Mouse (Mus musculus) hematopoietic stem cell, adult 5-6 weeks (primary cell): ENCODE results near the gene Stk10. TPM values are rescaled to one million over a fixed set of nuclear protein-coding genes. Genes with fewer than 3 reads are reported as not detected.
"Not testable (repeated sequence)": the region's sequence is repeated elsewhere in the genome, so short reads cannot be mapped to it uniquely, and the experiment has no call there.

Experiments used
- ATAC-seq, 2 experiments: fragments of 125-278 bp in 1 of 2; replicated peaks in 1 of 2; 2 replicates each; pipeline ENCODE4 v1.8.0; 2016 to 2017; ENCODE audit warnings: inconsistent platforms in 2 of 2, mild to moderate bottlenecking in 2 of 2, moderate number of reproducible peaks in 2 of 2, low read depth in 1 of 2, moderate TSS enrichment in 1 of 2; ENCODE audit not compliant: low FRiP score in 2 of 2, poor library complexity in 2 of 2, severe bottlenecking in 2 of 2, insufficient read depth in 1 of 2, low TSS enrichment in 1 of 2
- total RNA-seq: library from RNA; stranded (forward); fragments of 172-1452, 232-1000 nt; gene quantifications from 2 replicates; pipeline ENCODE4 v1.2.3, GENCODE M21; 2017

Gene Stk10
- 32.7 and 44.2 TPM in 2 replicates for total RNA-seq

GRCm38 (mm10) chr11:32532765-32533481 is at the start of gene Stk10:
Gene Stk10 (plus strand): TSS chr11:32533305.
- ATAC-seq = peak; percentile 55 to 82

GRCm38 (mm10) chr11:32485290-32485689 is 47.8 kb upstream of the Stk10 start:
- ATAC-seq = no peak

GRCm38 (mm10) chr11:32486621-32487020 is 46.5 kb upstream of the Stk10 start:
- no peak; a peak in 1 of 4 replicates for ATAC-seq

- ATAC-seq = no peak
These were observed 45.6 kb upstream of the Stk10 start for GRCm38 (mm10) chr11:32487501-32487900.

- ATAC-seq = no peak
These were observed 44.8 kb upstream of the Stk10 start for GRCm38 (mm10) chr11:32488344-32488743.

- peak; percentile 76 to 92 for ATAC-seq
These were observed 44.1 kb upstream of the Stk10 start for GRCm38 (mm10) chr11:32488808-32489670.

- no peak for ATAC-seq
These were observed 42.0 kb upstream of the Stk10 start for GRCm38 (mm10) chr11:32491079-32491478.

GRCm38 (mm10) chr11:32493312-32493711 is 39.8 kb upstream of the Stk10 start:
- no peak for ATAC-seq

GRCm38 (mm10) chr11:32495283-32495682 is 37.8 kb upstream of the Stk10 start:
- no peak for ATAC-seq

- no peak for ATAC-seq
These were observed 34.2 kb upstream of the Stk10 start for GRCm38 (mm10) chr11:32498757-32499535.

- ATAC-seq = no peak
These were observed 33.2 kb upstream of the Stk10 start for GRCm38 (mm10) chr11:32499931-32500330.

- no peak for ATAC-seq
These were observed 29.4 kb upstream of the Stk10 start for GRCm38 (mm10) chr11:32503711-32504110.

GRCm38 (mm10) chr11:32505091-32505739 is 27.9 kb upstream of the Stk10 start:
- ATAC-seq = no peak

GRCm38 (mm10) chr11:32510930-32511329 is 22.2 kb upstream of the Stk10 start:
- no peak for ATAC-seq

GRCm38 (mm10) chr11:32514853-32515252 is 18.3 kb upstream of the Stk10 start:
- ATAC-seq = not testable (repeated sequence)

- ATAC-seq = no peak
These were observed 17.0 kb upstream of the Stk10 start for GRCm38 (mm10) chr11:32516091-32516490.
